Mouse (Mus musculus) mammary gland, adult 2 months (tissue): ENCODE data around the gene Ldb1. TPM values are rescaled to one million over a fixed set of nuclear protein-coding genes. Genes with fewer than 3 reads are reported as not detected.

ENCODE experiments used
- polyA plus RNA-seq: library from polyadenylated mRNA; depleted of rRNA; stranded (reverse); fragments of >200 nt; gene quantifications from 2 replicates; pipeline ENCODE4 v1.2.3, GENCODE M21; 2012; ENCODE audit warnings: low replicate concordance; rRNA removed

The Ldb1 gene
- polyA plus RNA-seq = 226 and 287 TPM in 2 replicates

GRCm38 (mm10) chr19:46044993-46045695 is at the start of gene Ldb1:
Gene Ldb1, minus strand, starts transcription at chr19:46045214.

GRCm38 (mm10) chr19:46075616-46076607 is 30.9 kb upstream of the Ldb1 start, which contains the start of gene Nolc1:
Gene Nolc1, plus strand, starts transcription at chr19:46075863.

DNA sequence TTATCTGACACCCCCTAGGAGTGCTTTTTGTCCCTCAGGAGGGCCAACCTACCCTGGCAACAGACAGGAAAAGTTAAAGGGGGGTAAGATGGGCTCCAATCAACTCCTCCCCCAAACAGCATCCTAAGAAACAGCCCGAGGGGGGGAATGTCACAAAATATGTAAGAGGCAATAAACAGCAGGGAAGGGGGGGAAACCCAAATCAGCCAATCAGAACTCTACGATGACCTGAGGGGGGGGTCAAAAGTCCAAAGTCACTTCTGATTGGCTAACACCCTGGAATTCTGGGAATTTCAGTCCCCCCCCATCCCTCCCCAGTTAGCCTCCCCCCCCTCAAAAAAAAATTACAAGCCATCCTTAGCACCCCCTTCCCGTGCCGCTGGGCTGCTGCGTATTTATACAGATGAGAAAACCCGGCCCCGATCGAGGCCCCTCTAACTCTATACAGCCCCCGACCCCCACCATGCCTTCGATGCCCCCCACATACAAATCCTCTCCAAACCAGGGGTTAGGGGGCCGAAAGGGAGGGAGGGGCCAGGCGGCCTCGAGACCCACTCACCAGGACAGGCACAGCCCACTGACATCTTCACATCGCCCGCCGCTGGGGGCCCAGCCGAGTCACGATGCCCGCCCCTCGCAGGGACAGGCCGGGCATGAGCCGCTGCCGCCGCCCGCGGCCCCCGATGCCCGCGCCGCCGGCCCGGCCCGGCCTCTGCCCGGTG is 582 bp downstream of the Ldb1 start, which contains the start of gene Pprc1:
TSS of gene Pprc1 (plus strand) at position 616 of the 722 bp plus-strand sequence.

DNA sequence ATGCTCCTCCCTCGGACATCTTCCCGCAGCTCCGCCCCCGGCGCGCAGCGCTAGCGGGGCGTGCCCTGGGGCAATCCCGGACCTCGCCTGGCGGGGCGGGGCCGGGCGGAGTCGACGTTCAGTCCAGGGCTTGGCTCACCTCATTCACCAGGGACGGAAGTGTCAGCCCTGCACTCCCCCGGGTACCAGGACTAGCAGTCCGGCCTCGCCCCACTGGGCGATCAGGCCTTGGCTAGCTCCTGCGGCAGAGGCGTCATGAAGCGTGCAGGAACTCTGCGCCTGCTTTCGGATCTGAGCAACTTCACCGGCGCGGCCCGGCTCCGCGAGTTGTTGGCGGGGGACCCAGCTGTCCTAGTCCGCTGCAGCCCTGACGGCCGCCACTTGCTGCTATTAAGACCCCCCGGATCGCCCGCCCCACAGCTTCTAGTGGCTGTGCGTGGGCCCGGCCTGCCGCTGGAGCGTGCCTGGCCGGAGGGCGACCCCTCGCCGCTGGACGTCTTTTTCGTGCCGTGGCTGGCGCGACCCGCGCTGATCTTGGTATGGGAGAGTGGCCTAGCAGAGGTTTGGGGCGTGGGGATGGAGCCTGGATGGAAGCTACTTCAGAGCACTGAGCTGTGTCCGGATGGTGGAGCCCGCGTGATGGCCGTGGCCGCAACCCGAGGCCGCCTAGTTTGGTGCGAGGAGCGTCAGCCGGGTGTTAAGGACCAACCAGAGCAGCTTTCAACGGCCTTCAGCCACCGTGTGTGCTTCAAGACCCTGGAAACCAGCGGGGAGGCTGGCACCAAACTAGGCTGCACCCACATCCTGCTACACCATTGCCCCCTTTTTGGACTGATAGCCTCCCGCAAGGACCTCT is 41.4 kb downstream of the Ldb1 start, which contains the start of gene Hps6:
TSS of gene Hps6 (plus strand) at position 138 of the 856 bp plus-strand sequence.

DNA sequence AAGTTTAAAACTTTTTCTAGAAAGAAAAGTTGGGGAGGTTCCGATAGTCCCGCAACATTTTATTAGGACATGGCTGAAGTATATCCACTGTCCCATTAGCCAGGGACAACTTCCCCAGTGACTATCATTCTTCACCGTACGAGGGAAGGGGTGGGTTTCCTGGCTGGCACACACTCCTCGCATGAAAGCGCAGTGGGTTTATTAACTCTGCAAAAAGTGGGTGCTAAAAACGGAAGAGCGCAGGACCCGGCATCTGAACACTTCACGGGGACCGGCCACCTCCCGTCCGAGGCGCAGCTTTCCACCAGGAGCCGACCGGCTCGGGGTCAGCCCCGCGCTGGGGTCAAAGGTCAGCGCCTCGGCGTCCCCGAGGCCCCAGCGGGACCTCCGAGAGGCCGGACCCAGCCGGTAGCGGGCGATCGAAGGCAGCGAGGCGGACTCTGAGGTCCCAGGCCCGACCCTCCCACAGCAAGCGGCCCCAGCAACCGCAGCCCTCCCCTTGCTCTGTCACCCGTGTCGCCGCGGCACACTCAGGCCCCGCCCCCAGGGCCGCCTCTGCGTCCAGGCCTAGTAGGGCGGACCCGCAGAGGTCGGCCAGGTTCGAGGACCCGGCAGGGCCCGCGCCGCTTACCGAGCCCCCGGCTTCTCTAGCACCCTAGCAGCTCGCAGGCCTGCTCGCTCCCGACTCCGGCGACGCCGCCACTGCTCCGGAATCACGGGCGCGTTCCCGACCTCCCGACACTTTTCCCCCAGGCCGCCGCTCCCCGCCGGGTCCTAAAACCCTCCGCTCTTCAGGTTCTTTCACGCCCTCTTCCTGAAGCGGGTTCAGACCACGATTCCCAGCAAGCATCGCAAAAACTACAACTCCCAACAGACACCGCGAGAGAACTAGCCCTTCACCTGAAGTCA is 47.0 kb downstream of the Ldb1 start, which contains the start of gene Armh3:
TSS of gene Armh3 (minus strand) at position 704 of the 909 bp plus-strand sequence.

Other genes with a start within 250 kb of the Ldb1 start
- gene Kcnip2, start 229.2 kb downstream of the Ldb1 start, polyA plus RNA-seq = 1.7 and 2.2 TPM in 2 replicates
- 7.3 and 12.6 TPM in 2 replicates for gene Armh3, start 46.7 kb downstream of the Ldb1 start, polyA plus RNA-seq
- gene Hps6, start 41.7 kb downstream of the Ldb1 start, polyA plus RNA-seq = 6.9 and 13.8 TPM in 2 replicates
- 26.7 and 30.8 TPM in 2 replicates for gene Pprc1, start 328 bp downstream of the Ldb1 start, polyA plus RNA-seq
- gene Nolc1, start 30.6 kb upstream of the Ldb1 start, polyA plus RNA-seq = 8.1 and 8.7 TPM in 2 replicates
- 1.9 and 13.0 TPM in 2 replicates for gene Elovl3, start 86.7 kb upstream of the Ldb1 start, polyA plus RNA-seq
- gene Pitx3, start 103.1 kb upstream of the Ldb1 start, polyA plus RNA-seq = 0.10 and 1.1 TPM in 2 replicates
- gene Gbf1, start 107.3 kb upstream of the Ldb1 start, polyA plus RNA-seq = 75.0 and 139 TPM in 2 replicates